Mouse (Mus musculus) MEL (cell line): ENCODE measurements around the gene Prrxl1. TPM values are rescaled to one million over a fixed set of nuclear protein-coding genes. Genes with fewer than 3 reads are reported as not detected.

ENCODE experiments used
- DNase-seq: peaks from one replicate; pipeline ENCODE4 v3.0.0; 2011; ENCODE audit warnings: low read depth, low spot score
- H3K27ac ChIP-seq: 2 replicates; pipeline ENCODE4 v1.5.1; 2012; ENCODE audit warnings: low read depth, mild to moderate bottlenecking, control low read depth, low read length, moderate library complexity; ENCODE audit not compliant: control insufficient read depth
- H3K27me3 ChIP-seq, 2 experiments: fragments of 150-350 bp in 1 of 2; sonication (generic) in 1 of 2; 2 replicates each; pipeline ENCODE4 v1.6.1; 2012; ENCODE audit warnings: low read length in 2 of 2, mild to moderate bottlenecking in 2 of 2, improper control_type of control experiment in 1 of 2, moderate library complexity in 1 of 2; ENCODE audit not compliant: insufficient read depth in 2 of 2, control insufficient read depth in 1 of 2
- H3K36me3 ChIP-seq, 2 experiments: 2 replicates each; pipeline ENCODE4 v1.6.1; 2012 to 2014; ENCODE audit warnings: low read length in 2 of 2, improper control_type of control experiment in 1 of 2, inconsistent platforms in 1 of 2, mild to moderate bottlenecking in 1 of 2; ENCODE audit not compliant: insufficient read depth in 2 of 2, control insufficient read depth in 1 of 2
- H3K4me1 ChIP-seq, 2 experiments: fragments of 150-350 bp in 1 of 2; sonication (generic) in 1 of 2; 2 replicates each; pipeline ENCODE4 v1.6.1; 2012; ENCODE audit warnings: low read length in 2 of 2, improper control_type of control experiment in 1 of 2, mild to moderate bottlenecking in 1 of 2; ENCODE audit not compliant: insufficient read depth in 2 of 2, control insufficient read depth in 1 of 2
- H3K4me3 ChIP-seq, 2 experiments: fragments of 150-350 bp in 1 of 2; sonication (generic) in 1 of 2; 2 replicates each; pipeline ENCODE4 v1.5.1; 2012; ENCODE audit warnings: low read depth in 2 of 2, low read length in 2 of 2, mild to moderate bottlenecking in 2 of 2, moderate library complexity in 2 of 2, control low read depth in 1 of 2, improper control_type of control experiment in 1 of 2; ENCODE audit not compliant: control insufficient read depth in 1 of 2, insufficient read depth in 1 of 2
- H3K79me2 ChIP-seq: 2 replicates; pipeline ENCODE4 v1.6.1; 2012; ENCODE audit warnings: mild to moderate bottlenecking, low read length, moderate library complexity; ENCODE audit not compliant: control insufficient read depth, poor library complexity, insufficient read depth
- H3K9ac ChIP-seq: 2 replicates; pipeline ENCODE4 v1.6.1; 2012; ENCODE audit warnings: low read depth, mild to moderate bottlenecking, control low read depth, low read length, moderate library complexity; ENCODE audit not compliant: control insufficient read depth, poor library complexity, severe bottlenecking
- H3K9me3 ChIP-seq: fragments of 150-350 bp; sonication (generic); replicated peaks from 2 replicates; pipeline ENCODE4 v1.6.1; 2012; ENCODE audit warnings: mild to moderate bottlenecking, low read length, improper control_type of control experiment, moderate library complexity; ENCODE audit not compliant: insufficient read depth
- CHD2 ChIP-seq: IDR thresholded peaks from 2 replicates; pipeline ENCODE4 v1.6.1; 2011; ENCODE audit warnings: low read length, improper control_type of control experiment
- E2F4 ChIP-seq: IDR thresholded peaks from 2 replicates; pipeline ENCODE4 v1.6.1; 2011; ENCODE audit warnings: low read depth, low read length, improper control_type of control experiment, borderline replicate concordance
- EP300 ChIP-seq, 2 experiments: IDR thresholded peaks; 2 replicates each; pipeline ENCODE4 v1.6.1; 2011; ENCODE audit warnings: improper control_type of control experiment in 2 of 2, low read length in 2 of 2, low read depth in 1 of 2, mild to moderate bottlenecking in 1 of 2
- GABPA ChIP-seq: IDR thresholded peaks from 2 replicates; pipeline ENCODE4 v1.6.1; 2012; ENCODE audit warnings: low read depth, mild to moderate bottlenecking, inconsistent platforms, low read length, improper control_type of control experiment, moderate library complexity
- JUND ChIP-seq: IDR thresholded peaks from 2 replicates; pipeline ENCODE4 v1.6.1; 2011; ENCODE audit warnings: low read depth, mild to moderate bottlenecking, improper control_type of control experiment, low read length
- KAT2A ChIP-seq: conservative IDR thresholded peaks from 2 replicates; pipeline ENCODE4 v1.6.1; 2012; ENCODE audit warnings: low read depth, low read length, improper control_type of control experiment, inconsistent platforms
- MAFK ChIP-seq: IDR thresholded peaks from 2 replicates; pipeline ENCODE4 v1.6.1; 2011; ENCODE audit warnings: low read depth, mild to moderate bottlenecking, low read length, improper control_type of control experiment, borderline replicate concordance
- MAZ ChIP-seq: IDR thresholded peaks from 2 replicates; pipeline ENCODE4 v1.6.1; 2012; ENCODE audit warnings: low read depth, mild to moderate bottlenecking, inconsistent platforms, low read length, improper control_type of control experiment
- MEF2A ChIP-seq: IDR thresholded peaks from 2 replicates; pipeline ENCODE4 v1.6.1; 2014; ENCODE audit warnings: low read depth, mild to moderate bottlenecking, inconsistent platforms, low read length, improper control_type of control experiment; ENCODE audit not compliant: poor library complexity, insufficient replicate concordance, severe bottlenecking; ENCODE audit errors: extremely low read depth
- MYC ChIP-seq: IDR thresholded peaks from 2 replicates; pipeline ENCODE4 v1.6.1; 2011; ENCODE audit warnings: low read depth, mild to moderate bottlenecking, low read length, improper control_type of control experiment, moderate library complexity
- NELFE ChIP-seq: IDR thresholded peaks from 2 replicates; pipeline ENCODE4 v1.6.1; 2011; ENCODE audit warnings: low read depth, low read length, improper control_type of control experiment
- NRF1 ChIP-seq: IDR thresholded peaks from 2 replicates; pipeline ENCODE4 v1.6.1; 2014; ENCODE audit warnings: low read depth, mild to moderate bottlenecking, inconsistent platforms, low read length, improper control_type of control experiment, moderate library complexity; ENCODE audit not compliant: poor library complexity, insufficient read depth, severe bottlenecking
- POLR2AphosphoS5 ChIP-seq: IDR thresholded peaks from 2 replicates; pipeline ENCODE4 v1.6.1; 2012; ENCODE audit warnings: low read depth, borderline replicate concordance, mild to moderate bottlenecking, inconsistent platforms, low read length, moderate library complexity, mixed read lengths
- TBP ChIP-seq: IDR thresholded peaks from 2 replicates; pipeline ENCODE4 v1.8.0; 2011; ENCODE audit warnings: low read depth, low read length, improper control_type of control experiment
- UBTF ChIP-seq: IDR thresholded peaks from 2 replicates; pipeline ENCODE4 v1.6.1; 2012; ENCODE audit warnings: low read depth, mild to moderate bottlenecking, inconsistent platforms, low read length, improper control_type of control experiment, moderate library complexity, borderline replicate concordance; ENCODE audit not compliant: insufficient read depth
- USF1 ChIP-seq: IDR thresholded peaks from 2 replicates; pipeline ENCODE4 v1.6.1; 2014; ENCODE audit warnings: low read depth, mild to moderate bottlenecking, inconsistent platforms, low read length, improper control_type of control experiment, moderate library complexity
- USF2 ChIP-seq, 2 experiments: IDR thresholded peaks; 2 replicates each; pipeline ENCODE4 v1.6.1; 2011 to 2012; ENCODE audit warnings: improper control_type of control experiment in 2 of 2, low read length in 2 of 2, borderline replicate concordance in 1 of 2, inconsistent platforms in 1 of 2, low read depth in 1 of 2, mild to moderate bottlenecking in 1 of 2; ENCODE audit not compliant: insufficient read depth in 1 of 2
- ZC3H11A ChIP-seq: IDR thresholded peaks from 2 replicates; pipeline ENCODE4 v1.6.1; 2012; ENCODE audit warnings: low read depth, mild to moderate bottlenecking, inconsistent platforms, low read length, improper control_type of control experiment
- ZMIZ1 ChIP-seq: IDR thresholded peaks from 2 replicates; pipeline ENCODE4 v1.6.1; 2012; ENCODE audit warnings: low read depth, mild to moderate bottlenecking, inconsistent platforms, low read length, improper control_type of control experiment, moderate library complexity
- ZNF384 ChIP-seq: IDR thresholded peaks from 2 replicates; pipeline ENCODE4 v1.6.1; 2012; ENCODE audit warnings: low read depth, mild to moderate bottlenecking, inconsistent platforms, low read length, improper control_type of control experiment
- polyA plus RNA-seq, 2 experiments: library from polyadenylated mRNA; stranded (reverse) in 1 of 2; unstranded in 1 of 2; fragments of >175 nt in 1 of 2; fragments of >200 nt in 1 of 2; gene quantifications; 2 replicates each; pipeline versions ENCODE4 v1.2.1 to v1.2.4; 2012; ENCODE audit warnings: low replicate concordance in 2 of 2, low read depth in 1 of 2; ENCODE audit not compliant: insufficient read length in 2 of 2, insufficient read depth in 1 of 2, missing spikeins in 1 of 2
- total RNA-seq: library from RNA; depleted of rRNA; stranded (reverse); fragments of 300-350 nt; gene quantifications from 2 replicates; pipeline ENCODE4 v1.2.3, GENCODE M21; 2012

The Prrxl1 gene
- total and polyA plus RNA-seq, 3 experiments: not detected

DNA sequence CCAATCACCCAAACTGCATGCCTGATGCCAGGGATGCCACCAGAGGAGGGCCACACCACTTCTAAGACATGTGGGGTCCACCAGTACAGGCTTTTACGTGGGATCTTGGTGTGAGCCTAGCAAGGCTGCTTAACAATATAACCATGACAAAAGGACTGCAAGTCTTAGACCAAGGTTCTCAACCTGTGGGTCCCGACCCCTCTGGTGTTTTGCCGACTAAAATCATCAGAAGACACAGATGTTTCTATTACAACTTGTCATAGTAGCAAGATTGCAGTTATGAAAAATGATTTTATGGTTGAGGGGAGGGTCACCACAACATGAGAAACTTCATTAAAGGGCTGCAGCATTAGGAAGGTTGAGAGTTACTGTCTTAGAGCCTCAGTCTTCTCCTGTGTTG lies 79.4 kb downstream of the Prrxl1 start:
- TF ChIP-seq MEF2A: no peak
- TF ChIP-seq JUND: no peak
- no peak for TF ChIP-seq MAZ
- no peak for TF ChIP-seq USF2 (IDR thresholded peaks at IDR 0.05; ENCODE audit: borderline replicate concordance in 1 of 2, insufficient read depth in 1 of 2, low read depth in 1 of 2, low read length in 2 of 2)
- TF ChIP-seq E2F4: no peak
- TF ChIP-seq TBP: no peak
- TF ChIP-seq ZC3H11A: no peak
- TF ChIP-seq UBTF: no peak
- TF ChIP-seq NRF1: no peak
- TF ChIP-seq EP300 (IDR thresholded peaks at IDR 0.05; ENCODE audit: low read depth in 1 of 2, low read length in 2 of 2): no peak
- no peak for TF ChIP-seq POLR2AphosphoS5
- no peak for TF ChIP-seq MYC
- TF ChIP-seq MAFK: no peak
- Histone ChIP-seq H3K36me3 (no peaks in the 10 kb centered on the region), H3K9me3 (no peaks in the 10 kb centered on the region)

DNA sequence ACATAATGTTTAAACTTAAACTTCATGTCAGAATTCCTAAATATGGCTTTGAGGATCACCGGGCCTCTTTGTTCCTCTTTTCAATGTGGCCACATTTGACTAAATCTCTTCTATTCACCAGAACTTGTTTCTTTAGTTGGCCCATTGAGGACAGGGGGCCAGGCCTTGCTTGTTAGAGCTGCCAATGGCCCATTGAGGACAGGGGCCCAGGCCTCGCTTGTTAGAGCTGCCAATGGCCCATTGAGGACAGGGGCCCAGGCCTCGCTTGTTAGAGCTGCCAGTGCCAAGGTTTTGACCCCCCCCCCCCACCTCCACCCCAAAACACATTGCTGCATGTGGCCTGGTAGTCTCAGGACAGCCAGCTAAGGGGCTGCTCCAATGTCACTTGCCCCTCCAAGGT lies 82.4 kb downstream of the Prrxl1 start:
- Histone ChIP-seq H3K4me1 (no peaks in the 10 kb centered on the region), H3K4me3 (no peak overlapping the region), H3K79me2 (no peaks in the 10 kb centered on the region), H3K27ac (no peak overlapping the region), H3K36me3 (no peaks in the 10 kb centered on the region), H3K9ac (no peak overlapping the region), H3K9me3 (no peaks in the 10 kb centered on the region), H3K27me3 (no peaks in the 10 kb centered on the region)
- TF ChIP-seq GABPA: no peak
- TF ChIP-seq ZNF384: no peak
- no peak for TF ChIP-seq POLR2AphosphoS5
- TF ChIP-seq ZMIZ1: no peak
- TF ChIP-seq USF2 (IDR thresholded peaks at IDR 0.05; ENCODE audit: borderline replicate concordance in 1 of 2, insufficient read depth in 1 of 2, low read depth in 1 of 2, low read length in 2 of 2): no peak
- no peak for TF ChIP-seq KAT2A
- no peak for TF ChIP-seq JUND
- no peak for TF ChIP-seq NELFE
- TF ChIP-seq USF1: no peak
- TF ChIP-seq CHD2: no peak
- DNase-seq: no peak

More for the DNA sequence above, 79.4 kb downstream of the Prrxl1 start:
- no peak for DNase-seq
- Histone ChIP-seq H3K79me2 (no peaks in the 10 kb centered on the region), H3K27me3 (no peaks in the 10 kb centered on the region), H3K4me1 (no peaks in the 10 kb centered on the region), H3K27ac (no peak overlapping the region), H3K9ac (no peak overlapping the region), H3K4me3 (no peak overlapping the region)
